Mouse (Mus musculus): ENCODE results near the gene Sp140.
"Not testable (repeated sequence)": the region's sequence is repeated elsewhere in the genome, so short reads cannot be mapped to it uniquely, and the experiment has no call there.

The Sp140 gene

GRCm38 (mm10) chr1:85600078-85600477, at the start of gene Sp140:
Gene Sp140, plus strand, starts transcription at chr1:85600378.
- DNase-seq (ENCODE audit: low spot score in 2 of 2), result not testable (repeated sequence)

DNA sequence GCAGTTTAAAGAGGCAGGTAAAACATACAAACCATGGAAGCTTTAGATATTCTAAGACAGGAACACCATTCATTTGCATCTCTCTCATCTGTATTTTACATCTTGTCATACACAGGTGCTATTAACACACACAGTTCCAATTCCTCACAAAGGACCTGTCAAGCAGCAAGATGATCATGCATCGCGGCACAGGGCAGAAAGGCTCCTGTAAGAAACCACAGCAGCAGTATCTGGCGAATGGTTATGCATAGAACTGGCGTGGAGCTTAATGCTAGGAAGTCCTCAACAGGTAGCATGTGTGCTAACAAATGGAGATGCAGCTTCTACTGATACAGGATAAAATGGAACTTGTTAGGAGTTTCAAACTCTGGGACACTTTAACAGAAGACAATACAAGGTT, 44.9 kb upstream of the Sp140 start:
- DNase-seq (ENCODE audit: low spot score in 2 of 2), result peak; percentile 20 to 38

- not testable (repeated sequence) for DNase-seq (ENCODE audit: low spot score in 2 of 2)
These were observed 26.6 kb upstream of the Sp140 start for GRCm38 (mm10) chr1:85573554-85573953.

DNA sequence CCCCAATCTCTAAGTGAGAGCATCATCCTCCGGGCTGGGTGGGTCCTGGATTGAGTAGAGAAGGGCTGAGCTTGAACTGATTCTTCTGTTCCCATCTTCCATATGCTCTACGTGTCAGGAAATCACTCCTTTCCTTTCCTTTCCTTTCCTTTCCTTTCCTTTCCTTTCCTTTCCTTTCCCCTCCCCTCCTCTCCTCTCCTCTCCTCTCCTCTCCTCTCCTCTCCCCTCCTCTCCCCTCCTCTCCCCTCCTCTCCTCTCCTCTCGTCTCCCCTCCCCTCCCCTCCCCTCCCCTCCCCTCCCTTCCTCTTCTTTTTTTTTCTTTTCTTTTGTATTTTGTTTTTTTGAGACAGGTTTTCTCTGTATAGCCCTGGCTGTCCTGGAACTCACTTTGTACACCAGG, 24.8 kb upstream of the Sp140 start, which contains the start of gene G530012D18Rik:
TSS of gene G530012D18Rik (plus strand) at position 301 of the 400 bp plus-strand sequence.
- not testable (repeated sequence) for DNase-seq (ENCODE audit: low spot score in 2 of 2)

DNA sequence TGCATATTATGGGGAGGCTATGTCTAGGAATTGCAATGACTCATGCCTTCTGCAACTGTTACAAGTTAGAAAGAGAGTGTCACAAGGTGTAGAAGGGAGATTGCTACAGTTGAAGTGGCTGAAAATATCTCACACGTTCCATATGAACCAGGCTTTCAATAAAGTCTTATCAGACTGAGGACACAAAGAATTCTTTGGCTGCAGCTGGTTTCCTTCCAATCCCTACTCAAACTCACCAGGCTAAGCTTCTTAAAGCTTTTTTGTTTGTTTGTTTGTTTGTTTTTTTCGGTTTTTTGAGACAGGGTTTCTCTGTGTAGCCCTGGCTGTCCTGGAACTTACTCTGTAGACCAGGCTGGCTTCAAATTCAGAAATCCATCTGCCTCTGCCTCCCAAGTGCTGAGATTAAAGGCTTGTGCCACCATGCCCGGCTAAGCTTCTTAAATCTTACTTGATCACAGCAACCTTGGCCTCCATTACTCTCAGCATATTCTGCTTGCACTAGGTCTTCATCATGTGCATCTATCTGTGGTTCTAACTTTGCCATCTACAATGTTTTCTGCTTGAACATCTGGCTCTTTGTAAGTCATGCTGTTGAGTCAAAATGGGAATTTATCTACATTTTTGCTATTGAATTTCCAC, 21.7 kb upstream of the Sp140 start:
- not testable (repeated sequence) for DNase-seq (ENCODE audit: low spot score in 2 of 2)

DNA sequence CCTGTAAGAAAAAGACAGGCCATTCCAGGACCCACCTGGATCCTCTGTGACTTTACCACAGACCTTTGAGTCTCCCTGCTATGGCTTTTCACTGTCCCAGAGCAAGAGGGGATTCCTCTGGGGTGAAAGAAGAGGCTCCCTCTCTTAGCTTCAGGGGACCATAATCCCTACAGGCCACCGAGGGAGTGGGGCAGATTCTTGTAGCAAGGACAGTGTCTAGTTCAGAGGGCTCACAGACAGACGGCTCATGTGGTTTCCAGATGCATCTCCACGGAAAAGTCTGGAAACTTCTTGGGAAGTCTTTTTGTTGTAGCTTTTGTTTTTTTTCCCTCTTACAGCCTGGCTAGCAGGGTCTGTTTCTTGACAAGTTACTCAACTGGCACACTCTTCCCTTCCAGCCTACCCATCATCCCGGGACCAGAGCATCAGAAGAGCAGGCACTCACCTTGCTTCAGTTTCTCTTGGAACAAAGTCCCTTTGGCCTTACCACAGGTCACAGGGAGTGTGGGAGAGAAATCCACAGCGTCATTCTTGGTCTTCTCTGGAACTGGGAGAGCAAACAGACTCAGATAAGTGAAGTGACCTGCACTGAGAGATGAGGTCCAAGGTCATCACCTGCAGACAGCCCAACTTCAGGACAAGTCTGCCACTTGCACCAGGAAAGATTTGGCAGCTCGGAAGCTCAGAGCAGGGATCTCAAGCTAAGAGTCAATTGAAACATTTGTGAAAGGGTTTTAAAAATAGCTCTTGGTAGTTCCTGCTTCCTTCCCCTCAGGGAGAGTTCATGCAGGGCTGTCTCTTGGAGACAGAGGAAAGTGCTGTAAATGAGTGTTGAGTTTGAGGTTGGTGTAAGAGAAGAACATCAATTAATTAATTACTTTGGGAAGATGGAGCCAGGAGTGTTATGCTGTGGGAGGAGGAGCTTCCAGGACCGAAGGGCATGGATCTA, 20.7 kb upstream of the Sp140 start:
- not testable (repeated sequence) for DNase-seq (ENCODE audit: low spot score in 2 of 2)

GRCm38 (mm10) chr1:85580148-85580534, 20.0 kb upstream of the Sp140 start:
- DNase-seq (ENCODE audit: low spot score in 2 of 2), result not testable (repeated sequence)

DNA sequence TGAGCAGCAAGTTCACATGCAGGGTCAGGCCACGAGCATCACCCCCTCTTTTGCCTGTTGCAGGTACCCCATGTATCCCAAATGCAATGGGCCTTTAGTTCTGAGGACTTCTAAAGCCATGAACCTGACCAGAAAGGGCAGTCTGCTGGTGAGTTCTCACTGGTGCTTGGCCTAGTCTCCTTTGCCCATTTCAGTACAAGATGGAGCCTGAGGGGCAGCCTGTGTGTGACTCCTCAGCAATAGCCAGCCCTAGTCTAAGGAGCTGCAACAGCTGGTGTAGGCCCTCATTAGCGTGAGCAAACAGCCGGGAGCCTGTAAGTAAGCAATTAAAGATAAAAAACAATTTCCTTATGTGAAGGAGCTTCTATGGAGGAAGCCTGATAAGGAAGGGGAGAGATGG, 19.6 kb upstream of the Sp140 start:
- DNase-seq (ENCODE audit: low spot score in 2 of 2), result not testable (repeated sequence)

GRCm38 (mm10) chr1:85581518-85581917, 18.7 kb upstream of the Sp140 start:
- not testable (repeated sequence) for DNase-seq (ENCODE audit: low spot score in 2 of 2)

DNA sequence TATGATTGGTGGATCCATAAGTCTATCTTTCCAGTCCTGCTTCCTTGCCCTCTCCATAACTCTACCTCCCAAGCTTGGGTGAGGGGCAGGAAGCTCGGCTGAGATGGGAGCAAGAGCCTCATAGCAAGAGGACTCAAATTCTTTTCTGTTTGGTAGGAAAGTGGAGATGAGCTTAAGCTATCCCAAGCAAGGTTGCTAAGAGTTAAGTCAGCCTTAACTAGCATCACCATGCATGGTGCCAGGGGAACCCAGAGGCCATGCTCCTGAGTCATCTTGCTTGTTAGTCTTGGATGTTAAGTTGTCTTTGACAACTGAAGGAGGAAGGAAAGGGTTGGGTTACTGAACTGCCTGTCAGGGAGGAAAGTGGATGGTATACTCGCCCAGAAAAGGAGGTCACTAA, 11.5 kb upstream of the Sp140 start:
- not testable (repeated sequence) for DNase-seq (ENCODE audit: low spot score in 2 of 2)

DNA sequence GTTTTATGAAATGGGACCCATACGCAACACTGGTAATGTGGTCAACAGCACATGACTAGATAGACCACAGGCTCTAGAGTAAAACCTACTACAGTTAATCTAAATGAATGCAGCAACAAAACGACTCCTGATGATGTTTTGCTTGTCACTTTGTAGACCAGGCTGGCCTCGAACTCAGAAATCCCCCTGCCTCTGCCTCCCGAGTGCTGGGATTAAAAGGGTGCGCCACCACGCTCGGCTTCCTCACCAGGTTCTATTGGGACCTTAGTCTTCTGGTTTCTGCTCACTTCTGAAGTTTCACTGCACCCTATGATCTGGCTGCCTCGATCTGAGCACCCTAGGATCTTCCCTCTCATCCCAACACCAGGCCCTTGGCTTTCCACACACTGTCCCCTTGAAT, 7.7 kb upstream of the Sp140 start:
- not testable (repeated sequence) for DNase-seq (ENCODE audit: low spot score in 2 of 2)

GRCm38 (mm10) chr1:85598271-85599012, 1.7 kb upstream of the Sp140 start, which contains the start of gene Sp110:
Gene Sp110, minus strand, starts transcription at chr1:85598817.
- not testable (repeated sequence) for DNase-seq (ENCODE audit: low spot score in 2 of 2)

- DNase-seq (ENCODE audit: low spot score in 2 of 2), result peak; percentile 27 to 40
These were observed 616 bp downstream of the Sp140 start for GRCm38 (mm10) chr1:85600794-85601193.

- not testable (repeated sequence) for DNase-seq (ENCODE audit: low spot score in 2 of 2)
These were observed 4.2 kb downstream of the Sp140 start for GRCm38 (mm10) chr1:85604341-85604740.

DNA sequence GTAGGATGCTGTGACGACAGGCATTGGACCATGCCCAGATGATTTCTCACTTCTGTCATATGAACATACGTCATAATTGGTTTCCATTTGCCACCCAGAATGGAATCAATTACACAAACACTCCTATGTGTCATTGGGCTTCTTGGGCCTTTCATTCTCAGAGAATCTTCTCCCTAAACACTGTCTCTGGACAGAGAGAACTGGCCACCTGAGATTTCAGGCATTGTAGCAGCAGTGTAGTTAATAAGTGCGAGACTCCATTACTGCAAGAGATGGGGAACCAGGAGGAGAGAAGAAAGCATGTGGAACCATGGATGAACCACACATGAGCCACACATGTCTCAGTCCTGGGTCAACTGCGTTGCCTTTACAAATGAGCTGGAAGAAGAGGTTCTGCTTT, 8.2 kb downstream of the Sp140 start:
- not testable (repeated sequence) for DNase-seq (ENCODE audit: low spot score in 2 of 2)

- DNase-seq (ENCODE audit: low spot score in 2 of 2), result not testable (repeated sequence)
These were observed 10.4 kb downstream of the Sp140 start for GRCm38 (mm10) chr1:85610581-85610980.

DNA sequence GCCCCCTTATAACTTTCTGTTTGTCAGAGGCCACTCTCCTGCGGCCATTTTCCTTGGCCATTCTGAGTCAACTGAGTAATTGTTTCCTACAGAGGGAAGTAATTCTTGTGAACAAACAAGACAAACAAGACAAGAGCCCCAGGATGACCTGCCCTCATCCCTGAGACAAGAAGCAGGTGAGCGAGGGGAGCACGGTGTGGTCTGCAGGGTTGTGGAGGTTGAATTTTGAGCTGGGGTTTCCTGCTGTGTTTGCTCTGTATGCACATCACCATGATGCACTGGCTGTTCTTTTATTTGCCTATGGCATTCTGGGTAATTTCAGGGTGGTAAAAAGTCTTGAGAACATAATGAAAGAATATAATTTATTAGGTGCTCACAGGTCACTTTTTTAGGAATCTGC, 14.9 kb downstream of the Sp140 start:
- DNase-seq (ENCODE audit: low spot score in 2 of 2), result not testable (repeated sequence)

DNA sequence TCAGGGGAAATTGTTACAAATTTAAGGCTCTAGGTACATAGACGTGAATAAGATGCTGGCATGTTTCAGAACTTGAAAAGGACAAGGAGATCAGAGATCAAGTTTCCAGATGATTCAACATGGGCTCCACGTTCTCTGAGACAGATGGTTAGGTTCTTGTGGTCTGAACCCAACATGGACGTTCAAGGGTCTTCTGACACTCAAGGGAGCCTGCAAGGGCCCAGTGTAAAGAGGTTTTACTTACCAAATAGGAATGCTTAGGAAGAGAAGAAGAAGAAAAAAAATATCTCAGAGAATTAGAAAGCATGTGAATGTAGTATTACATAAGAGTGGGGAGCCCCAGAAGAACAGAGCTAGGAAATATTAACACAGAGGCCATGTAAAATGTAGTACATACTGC, 15.6 kb downstream of the Sp140 start:
- not testable (repeated sequence) for DNase-seq (ENCODE audit: low spot score in 2 of 2)

GRCm38 (mm10) chr1:85617161-85617560, 17.0 kb downstream of the Sp140 start:
- DNase-seq (ENCODE audit: low spot score in 2 of 2), result not testable (repeated sequence)

DNA sequence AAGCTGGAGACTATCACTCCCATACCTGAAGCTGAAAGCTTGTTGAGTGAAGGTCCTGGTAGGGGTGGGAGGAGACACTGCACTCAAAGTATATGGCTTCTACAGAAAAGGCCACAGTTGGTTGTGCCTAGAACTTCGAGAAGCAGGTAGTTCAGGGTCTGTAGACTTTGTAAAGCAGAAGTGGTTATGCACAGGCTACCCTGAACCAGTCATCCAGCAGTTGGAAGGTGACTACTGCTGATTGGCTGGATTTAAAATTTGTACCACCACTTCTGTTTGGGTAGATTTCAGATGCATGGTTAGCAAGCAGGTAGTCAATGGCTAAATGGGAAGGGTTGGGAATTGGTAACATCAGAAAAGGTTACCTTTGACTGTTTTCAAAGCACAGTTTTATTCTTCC, 18.5 kb downstream of the Sp140 start:
- not testable (repeated sequence) for DNase-seq (ENCODE audit: low spot score in 2 of 2)

DNA sequence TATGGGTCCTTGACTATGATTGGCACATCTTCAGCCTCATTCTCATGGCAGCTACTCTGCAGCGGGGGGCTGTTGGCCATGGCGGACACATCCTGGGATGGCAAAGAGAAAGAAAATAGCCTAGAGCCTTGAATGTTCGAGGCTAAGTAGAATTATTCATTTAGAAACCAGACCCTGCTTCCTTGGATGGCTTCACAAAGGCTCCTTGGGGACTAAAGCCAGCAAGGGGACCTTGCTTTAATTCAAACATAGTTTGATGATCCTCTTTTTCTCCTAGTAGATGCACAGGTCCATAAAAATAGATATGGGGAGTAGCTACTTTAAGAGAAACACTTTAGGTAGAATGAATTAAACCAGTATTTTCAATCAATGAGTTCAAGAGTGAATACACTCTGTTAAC, 36.8 kb downstream of the Sp140 start:
- DNase-seq (ENCODE audit: low spot score in 2 of 2), result not testable (repeated sequence)

DNA sequence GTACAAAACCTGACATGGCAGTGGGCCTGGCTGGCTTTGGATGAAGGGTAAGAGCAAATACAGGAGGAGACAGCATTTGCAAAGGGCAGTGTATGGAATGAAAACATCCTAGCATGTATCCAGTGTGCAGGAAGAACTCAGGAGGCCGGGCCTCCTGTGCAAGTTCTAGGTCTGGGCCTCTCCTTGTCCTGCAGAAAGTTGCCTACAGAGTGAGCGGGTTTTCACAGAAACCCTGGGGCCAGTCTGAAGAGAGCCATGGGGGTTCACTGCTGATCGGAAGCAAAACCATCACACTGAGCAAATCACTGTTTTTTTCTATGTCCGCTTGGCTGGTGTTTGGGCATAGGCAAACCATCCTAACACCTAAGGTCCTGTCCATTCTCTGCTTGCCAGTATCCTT, 38.0 kb downstream of the Sp140 start:
- peak in 1 of 2 experiments; percentile 35 for DNase-seq (ENCODE audit: low spot score in 2 of 2)

Data from spleen, postnatal 14 days (tissue).